Mouse (Mus musculus) lung, embryonic 15.5 days (tissue): Measurements from ENCODE around the gene Ccdc3. TPM values are rescaled to one million over a fixed set of nuclear protein-coding genes. Genes with fewer than 3 reads are reported as not detected.

Source experiments
- ATAC-seq: fragments of 200-750 bp; cut with Nextera tagmentation; 2 replicates; pipeline ENCODE4 v1.8.0; 2017; ENCODE audit warnings: moderate number of reproducible peaks, borderline replicate concordance; ENCODE audit not compliant: low FRiP score, low TSS enrichment; ENCODE audit errors: extremely low read depth
- H3K27ac ChIP-seq: fragments of 300-500 bp; sonication (generic); 2 replicates; pipeline ENCODE4 v1.5.1; 2015; ENCODE audit warnings: moderate library complexity, mild to moderate bottlenecking, inconsistent platforms
- H3K27me3 ChIP-seq: fragments of 300-500 bp; sonication (generic); 2 replicates; pipeline ENCODE4 v1.6.1; 2015; ENCODE audit warnings: inconsistent platforms
- H3K36me3 ChIP-seq: fragments of 300-500 bp; sonication (generic); 2 replicates; pipeline ENCODE4 v1.6.1; 2015; ENCODE audit warnings: inconsistent platforms
- H3K4me1 ChIP-seq: fragments of 300-500 bp; sonication (generic); 2 replicates; pipeline ENCODE4 v1.6.1; 2015; ENCODE audit warnings: inconsistent platforms
- H3K4me2 ChIP-seq: fragments of 300-500 bp; sonication (generic); 2 replicates; pipeline ENCODE4 v1.6.1; 2015; ENCODE audit warnings: inconsistent platforms, mild to moderate bottlenecking, moderate library complexity
- H3K4me3 ChIP-seq: fragments of 300-500 bp; sonication (generic); 2 replicates; pipeline ENCODE4 v1.5.1; 2015; ENCODE audit warnings: mild to moderate bottlenecking, inconsistent platforms
- H3K9ac ChIP-seq: fragments of 300-500 bp; sonication (generic); 2 replicates; pipeline ENCODE4 v1.6.1; 2015; ENCODE audit warnings: inconsistent platforms
- H3K9me3 ChIP-seq: fragments of 300-500 bp; sonication (generic); 2 replicates; pipeline ENCODE4 v1.6.1; 2016; ENCODE audit warnings: inconsistent platforms
- WGBS: fragments of 180-500 bp; shearing (Covaris S2); methylation state at CpG from one replicate; pipeline ENCODE4 v1.1.7; 2015; 5-methylcytosine and 5-hydroxymethylcytosine counted together
- polyA plus RNA-seq: library from polyadenylated mRNA; unstranded; fragments of >200 nt; fragmentation: Nextera tagmentation; extraction: Ambion mirVana; gene quantifications from 2 replicates; pipeline ENCODE4 v1.2.1, GENCODE M21; 2015

The Ccdc3 gene
- polyA plus RNA-seq, 1 experiment from 2014 or later, result 2.2 TPM

DNA sequence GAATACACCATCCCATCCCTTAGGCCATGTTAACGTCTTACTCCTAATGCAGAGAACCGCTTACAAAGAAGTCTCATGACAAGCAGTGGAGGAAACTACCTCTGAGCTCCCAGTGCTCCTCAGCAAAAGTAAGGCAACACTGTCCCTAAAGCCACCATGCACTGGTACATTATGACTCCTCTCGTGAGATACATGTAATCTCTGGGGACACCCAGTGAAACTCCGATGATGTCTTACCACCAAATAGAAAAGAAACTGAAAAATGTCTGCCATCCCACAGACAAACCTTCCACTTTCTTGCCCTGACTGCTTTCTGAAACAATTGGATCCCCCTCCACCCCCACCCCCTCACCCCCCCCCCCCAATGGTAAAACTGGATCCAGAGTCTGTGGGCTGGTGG is 54.6 kb downstream of the Ccdc3 start:
- no peak for ATAC-seq
- 94% methylated on average over 4 of the region's 4 CpGs for WGBS
- no peak overlapping the region for H3K9ac ChIP-seq

DNA sequence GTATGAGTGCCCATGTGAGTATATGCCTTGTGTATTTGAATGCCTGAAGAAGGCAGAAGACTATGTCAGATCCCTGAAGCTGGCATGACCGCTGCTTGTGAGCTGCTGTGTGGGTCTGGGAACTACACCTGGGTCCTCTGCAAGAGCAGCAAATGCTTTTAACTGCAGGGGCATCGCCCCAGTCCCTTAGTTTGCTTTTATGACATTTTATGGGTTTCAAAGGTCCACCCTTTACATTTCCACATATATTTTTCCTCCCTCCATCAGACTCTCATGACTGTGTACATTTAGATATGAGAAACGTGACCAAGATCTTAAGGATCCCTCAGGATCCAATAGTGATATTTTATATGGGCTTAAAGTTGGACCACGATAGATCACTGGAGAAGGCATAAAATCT is 55.5 kb downstream of the Ccdc3 start:
- ATAC-seq, result no peak
- Histone ChIP-seq H3K4me1 (no peaks in the 10 kb centered on the region), H3K4me3 (no peak overlapping the region), H3K27ac (no peak overlapping the region), H3K4me2 (no peak overlapping the region), H3K27me3 (no peaks in the 10 kb centered on the region), H3K9me3 (no peaks in the 10 kb centered on the region), H3K9ac (no peak overlapping the region), H3K36me3 (no peaks in the 10 kb centered on the region)
- 77% methylated on average over 4 of the region's 4 CpGs for WGBS

More for the DNA sequence above, 54.6 kb downstream of the Ccdc3 start:
- Histone ChIP-seq H3K36me3 (no peaks in the 10 kb centered on the region), H3K4me1 (no peaks in the 10 kb centered on the region), H3K4me3 (no peak overlapping the region), H3K27ac (no peak overlapping the region), H3K9me3 (no peaks in the 10 kb centered on the region), H3K4me2 (no peak overlapping the region), H3K27me3 (no peaks in the 10 kb centered on the region)

GRCm38 (mm10) chr2:5194701-5195215 is 57.2 kb downstream of the Ccdc3 start:
- H3K4me2 ChIP-seq, result no peak overlapping the region
- WGBS, result 58% methylated on average over 6 of the region's 6 CpGs
- H3K4me1 ChIP-seq, result no peaks in the 10 kb centered on the region
- H3K36me3 ChIP-seq, result no peaks in the 10 kb centered on the region
- no peak overlapping the region for H3K9ac ChIP-seq
- H3K4me3 ChIP-seq, result no peak overlapping the region
- H3K27ac ChIP-seq, result no peak overlapping the region
- no peaks in the 10 kb centered on the region for H3K27me3 ChIP-seq
- no peak for ATAC-seq
- H3K9me3 ChIP-seq, result no peaks in the 10 kb centered on the region

DNA sequence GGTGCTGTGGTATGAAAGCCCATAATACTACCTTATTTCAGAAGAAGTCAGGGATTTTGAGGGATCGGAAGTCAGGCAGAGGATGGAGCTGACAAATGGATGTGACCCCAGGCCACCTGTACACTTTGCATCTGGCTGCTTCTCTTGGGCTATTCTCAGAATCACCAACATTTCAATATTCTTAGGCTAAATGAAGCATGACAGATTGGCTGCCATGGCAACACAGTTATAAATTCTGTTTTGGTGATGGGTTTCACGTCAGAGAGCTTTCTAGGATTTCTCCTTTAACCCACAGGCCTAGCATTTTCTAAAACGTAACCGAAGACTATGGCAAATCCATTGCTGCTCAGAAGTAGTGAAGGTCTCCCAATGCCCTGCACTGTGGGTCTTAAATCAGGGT is 59.9 kb downstream of the Ccdc3 start:
- ATAC-seq, result no peak
- WGBS, result 84% methylated on average over 4 of the region's 4 CpGs
- H3K27me3 ChIP-seq, result no peaks in the 10 kb centered on the region
- H3K9ac ChIP-seq, result no peak overlapping the region
- no peak overlapping the region for H3K4me3 ChIP-seq
- no peaks in the 10 kb centered on the region for H3K9me3 ChIP-seq
- H3K36me3 ChIP-seq, result no peaks in the 10 kb centered on the region
- no peak overlapping the region for H3K4me2 ChIP-seq
- H3K4me1 ChIP-seq, result no peaks in the 10 kb centered on the region
- no peak overlapping the region for H3K27ac ChIP-seq

- no peaks in the 10 kb centered on the region for H3K4me1 ChIP-seq
- no peak overlapping the region for H3K4me2 ChIP-seq
- 87% methylated on average over 17 of the region's 17 CpGs for WGBS
Measured at GRCm38 (mm10) chr2:5199289-5199688, 61.7 kb downstream of the Ccdc3 start.

DNA sequence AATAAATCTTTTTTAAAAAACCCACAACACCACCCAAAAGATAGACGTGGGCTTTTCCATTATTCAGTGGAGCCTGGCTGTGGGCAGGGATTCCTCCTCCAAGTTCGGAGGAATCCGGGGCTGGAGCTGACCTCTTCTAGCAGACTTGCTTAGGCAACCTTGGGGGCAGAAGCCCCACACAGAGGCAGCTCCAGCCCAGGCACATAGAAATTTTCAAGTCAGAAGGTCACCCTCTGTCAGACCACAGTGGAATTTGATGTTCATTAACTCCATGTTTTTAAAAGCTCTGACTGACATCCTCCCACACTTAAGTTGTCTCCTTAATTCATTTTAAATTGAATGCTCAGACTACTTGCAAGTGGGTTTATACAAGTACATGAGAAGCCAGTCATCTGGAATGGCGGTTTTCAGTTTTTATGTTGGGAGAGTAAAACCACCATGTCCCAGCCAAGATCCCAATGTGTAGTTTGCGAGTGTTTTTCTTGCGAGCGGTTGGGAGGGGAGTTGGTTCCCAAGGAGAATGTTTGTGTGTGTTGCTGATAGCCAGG is 63.3 kb downstream of the Ccdc3 start:
- ATAC-seq, result no peak
- Histone ChIP-seq H3K9ac (no peak overlapping the region), H3K36me3 (no peaks in the 10 kb centered on the region), H3K27ac (no peak overlapping the region), H3K4me1 (no peaks in the 10 kb centered on the region), H3K9me3 (no peaks in the 10 kb centered on the region), H3K27me3 (no peaks in the 10 kb centered on the region), H3K4me2 (no peak overlapping the region), H3K4me3 (no peak overlapping the region)
- 65% methylated on average over 7 of the region's 7 CpGs for WGBS

More at GRCm38 (mm10) chr2:5199289-5199688, 61.7 kb downstream of the Ccdc3 start:
- Histone ChIP-seq H3K9me3 (no peaks in the 10 kb centered on the region), H3K27ac (no peak overlapping the region), H3K27me3 (no peaks in the 10 kb centered on the region), H3K9ac (no peak overlapping the region), H3K36me3 (no peaks in the 10 kb centered on the region), H3K4me3 (no peak overlapping the region)
- ATAC-seq, result no peak

DNA sequence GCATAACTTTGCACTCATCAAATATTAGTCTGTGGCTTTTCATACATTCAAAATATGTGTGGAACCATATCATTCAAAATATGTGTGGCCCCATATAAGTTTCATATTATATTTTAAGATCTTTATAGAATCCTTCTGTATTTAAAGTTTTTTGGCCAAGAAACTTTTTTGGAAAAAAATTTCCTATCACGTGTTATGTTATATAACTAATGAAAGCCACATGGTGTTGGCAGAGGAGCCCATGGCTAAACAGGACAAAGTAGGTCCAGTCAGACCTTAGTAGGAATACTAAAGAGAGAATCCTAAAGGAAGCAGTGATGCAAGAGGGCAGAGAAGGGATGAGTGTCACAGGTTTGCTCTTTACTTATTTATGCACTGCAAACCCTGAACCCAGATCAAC is 65.6 kb downstream of the Ccdc3 start:
- no peaks in the 10 kb centered on the region for H3K9me3 ChIP-seq
- H3K27ac ChIP-seq, result no peak overlapping the region
- no peaks in the 10 kb centered on the region for H3K36me3 ChIP-seq
- no peak overlapping the region for H3K4me2 ChIP-seq
- H3K9ac ChIP-seq, result no peak overlapping the region
- WGBS, result 80% methylated on average over 1 of the region's 1 CpGs
- no peak overlapping the region for H3K4me3 ChIP-seq
- H3K27me3 ChIP-seq, result no peaks in the 10 kb centered on the region
- H3K4me1 ChIP-seq, result no peaks in the 10 kb centered on the region
- no peak for ATAC-seq

DNA sequence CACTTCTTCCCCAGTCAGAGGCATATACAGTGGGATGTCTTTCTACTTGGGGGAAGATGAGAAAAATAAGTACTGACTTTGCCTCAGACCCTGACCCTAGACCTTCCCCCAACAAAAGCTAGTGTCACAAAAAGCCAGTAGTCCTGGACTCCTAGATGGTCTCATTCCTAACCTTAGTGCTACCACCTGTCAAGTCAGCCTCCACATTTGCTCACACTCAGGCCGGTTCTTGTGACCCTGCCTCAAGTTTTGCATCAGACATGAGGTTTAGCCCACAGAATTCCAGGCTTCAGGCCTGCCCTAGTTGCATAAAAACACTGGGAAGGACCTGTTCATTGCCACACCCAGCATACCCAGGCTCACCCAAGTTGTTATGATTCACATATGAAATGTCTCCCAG is 67.4 kb downstream of the Ccdc3 start:
- ATAC-seq, result no peak
- 70% methylated on average over 1 of the region's 1 CpGs for WGBS
- Histone ChIP-seq H3K4me1 (no peaks in the 10 kb centered on the region), H3K4me3 (no peak overlapping the region), H3K36me3 (no peaks in the 10 kb centered on the region), H3K27ac (no peak overlapping the region), H3K27me3 (no peaks in the 10 kb centered on the region), H3K9me3 (no peaks in the 10 kb centered on the region), H3K9ac (no peak overlapping the region), H3K4me2 (no peak overlapping the region)

- no peak for ATAC-seq
Measured at GRCm38 (mm10) chr2:5206651-5207050, 69.1 kb downstream of the Ccdc3 start.

DNA sequence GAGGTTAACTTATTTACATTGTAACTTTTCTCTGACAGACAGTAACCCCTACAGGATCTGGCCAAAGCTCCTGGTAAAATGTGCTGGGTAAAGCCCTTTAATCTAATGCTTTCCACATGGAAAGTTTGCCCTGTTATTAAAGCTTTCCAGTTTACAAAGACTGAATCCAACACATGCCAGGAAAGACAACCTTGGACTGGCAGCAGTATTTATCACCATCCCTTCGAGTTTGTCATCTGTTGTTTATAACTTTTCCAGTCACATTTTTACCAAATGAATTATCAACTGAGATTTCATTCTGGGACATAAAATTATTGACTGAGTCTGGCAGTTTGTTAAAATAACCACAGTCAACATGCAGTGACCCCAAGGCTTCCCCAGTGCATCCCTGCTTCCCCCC is 77.0 kb downstream of the Ccdc3 start:
- ATAC-seq, result no peak
- H3K4me3 ChIP-seq, result no peak overlapping the region
- H3K27ac ChIP-seq, result no peak overlapping the region
- H3K36me3 ChIP-seq, result no peaks in the 10 kb centered on the region
- no peak overlapping the region for H3K4me2 ChIP-seq
- 39% methylated on average over 1 of the region's 1 CpGs for WGBS
- H3K9ac ChIP-seq, result no peak overlapping the region
- no peaks in the 10 kb centered on the region for H3K9me3 ChIP-seq
- H3K27me3 ChIP-seq, result no peaks in the 10 kb centered on the region
- no peaks in the 10 kb centered on the region for H3K4me1 ChIP-seq

More at GRCm38 (mm10) chr2:5206651-5207050, 69.1 kb downstream of the Ccdc3 start:
- H3K4me3 ChIP-seq, result no peak overlapping the region
- H3K36me3 ChIP-seq, result no peaks in the 10 kb centered on the region
- H3K9ac ChIP-seq, result no peak overlapping the region
- H3K4me2 ChIP-seq, result no peak overlapping the region
- no peaks in the 10 kb centered on the region for H3K4me1 ChIP-seq
- WGBS, result 82% methylated on average over 3 of the region's 3 CpGs
- H3K9me3 ChIP-seq, result no peaks in the 10 kb centered on the region
- H3K27ac ChIP-seq, result no peak overlapping the region
- H3K27me3 ChIP-seq, result no peaks in the 10 kb centered on the region

DNA sequence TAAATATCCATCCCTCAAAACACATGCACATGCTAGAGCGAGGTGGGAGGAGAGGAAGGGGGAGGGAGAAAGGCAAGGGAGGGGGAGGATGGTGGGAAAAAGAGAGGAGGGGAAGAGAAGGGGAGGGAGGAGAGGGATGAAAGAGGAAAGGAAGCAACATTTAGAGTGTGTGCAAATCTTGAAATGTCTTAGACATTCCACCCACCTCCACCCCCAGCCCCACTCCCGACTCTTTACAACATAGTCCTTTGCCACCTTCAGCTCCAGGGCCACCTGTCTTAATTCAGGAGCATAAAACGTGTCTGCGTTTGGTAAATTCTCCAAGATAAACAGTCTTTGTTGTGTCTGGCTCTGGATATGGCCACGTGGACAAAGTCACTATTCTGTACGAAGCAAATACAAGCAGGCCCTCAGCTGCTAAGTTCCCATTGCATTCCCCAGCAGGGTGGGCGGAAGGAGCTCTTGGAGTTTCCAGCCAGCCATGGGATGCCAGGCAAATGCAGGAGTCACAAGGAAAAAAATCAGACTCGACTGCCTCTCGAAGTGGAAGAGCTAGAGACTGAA is 77.8 kb downstream of the Ccdc3 start:
- ATAC-seq, result no peak
- Histone ChIP-seq H3K27ac (no peak overlapping the region), H3K4me3 (no peak overlapping the region), H3K4me2 (no peak overlapping the region), H3K9ac (no peak overlapping the region), H3K36me3 (no peaks in the 10 kb centered on the region), H3K9me3 (no peaks in the 10 kb centered on the region), H3K4me1 (no peaks in the 10 kb centered on the region), H3K27me3 (no peaks in the 10 kb centered on the region)
- 54% methylated on average over 9 of the region's 9 CpGs for WGBS

- Histone ChIP-seq H3K4me2 (no peak overlapping the region), H3K9ac (no peak overlapping the region), H3K27ac (no peak overlapping the region), H3K9me3 (no peaks in the 10 kb centered on the region), H3K27me3 (no peaks in the 10 kb centered on the region), H3K4me3 (no peak overlapping the region), H3K36me3 (no peaks in the 10 kb centered on the region), H3K4me1 (no peaks in the 10 kb centered on the region; the same call in 1 of the 2 replicates)
- 57% methylated on average over 1 of the region's 1 CpGs for WGBS
- ATAC-seq, result no peak
Measured at GRCm38 (mm10) chr2:5219206-5219605, 81.6 kb downstream of the Ccdc3 start.
